Mouse (Mus musculus): ENCODE measurements around the gene March1. TPM values are rescaled to one million over a fixed set of nuclear protein-coding genes. Genes with fewer than 3 reads are reported as not detected.

The March1 gene
- total RNA-seq, 1 experiment from 2014 or later: 1.4 TPM

- no peak for DNase-seq
Observed at GRCm38 (mm10) chr8:65987665-65988064, 370.0 kb downstream of the March1 start.

- DNase-seq: no peak
Observed at GRCm38 (mm10) chr8:66022815-66023214, 405.1 kb downstream of the March1 start.

- no peak for DNase-seq
Observed at GRCm38 (mm10) chr8:66033651-66034050, 416.0 kb downstream of the March1 start.

GRCm38 (mm10) chr8:66034429-66034828 lies 416.7 kb downstream of the March1 start:
- DNase-seq: no peak

DNA sequence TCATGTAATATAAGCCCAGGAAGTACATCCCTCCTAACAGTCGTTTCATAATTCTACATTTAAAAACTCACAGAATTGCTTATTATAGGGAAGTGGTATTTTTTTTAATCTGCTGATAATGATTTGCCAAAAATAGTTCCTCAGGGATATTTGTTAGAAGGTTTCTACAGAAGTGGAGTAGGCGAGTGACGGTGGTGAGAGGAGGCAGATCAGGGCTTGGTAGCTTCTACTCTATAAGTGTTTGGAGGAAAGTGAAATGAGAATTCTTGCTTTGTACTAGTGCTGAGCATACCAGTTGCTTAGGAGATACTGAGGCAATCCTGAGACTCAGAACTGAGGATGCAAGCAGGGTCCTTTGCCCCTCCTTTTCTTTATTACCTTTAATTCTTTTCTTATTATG lies 476.5 kb downstream of the March1 start:
- no peak for DNase-seq

DNA sequence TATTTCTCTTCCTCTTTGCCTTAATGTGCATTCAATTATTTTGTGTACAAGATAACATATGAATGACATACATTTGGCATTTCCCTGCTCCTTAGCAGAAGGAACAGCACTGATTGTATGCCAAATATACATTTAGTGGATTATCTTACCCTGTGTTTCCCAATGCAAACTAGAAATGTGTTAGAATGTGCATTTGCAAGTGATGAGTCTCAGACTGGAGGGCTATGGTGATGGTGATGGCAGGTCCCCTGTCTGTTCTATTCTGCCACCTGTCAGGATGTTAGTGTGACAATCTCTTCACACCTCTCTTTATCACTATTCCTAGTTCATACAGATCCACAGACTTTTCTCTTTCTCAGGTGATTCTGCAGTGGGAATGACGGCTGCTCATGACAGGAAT lies 480.4 kb downstream of the March1 start:
- DNase-seq: no peak

- no peak for DNase-seq
Observed at GRCm38 (mm10) chr8:66119294-66119693, 501.6 kb downstream of the March1 start.

GRCm38 (mm10) chr8:66159648-66160047 lies 541.9 kb downstream of the March1 start:
- DNase-seq: no peak

- no peak for DNase-seq
Observed at GRCm38 (mm10) chr8:66166835-66167234, 549.1 kb downstream of the March1 start.

GRCm38 (mm10) chr8:66167405-66168173 lies 549.9 kb downstream of the March1 start:
- DNase-seq: no peak

DNA sequence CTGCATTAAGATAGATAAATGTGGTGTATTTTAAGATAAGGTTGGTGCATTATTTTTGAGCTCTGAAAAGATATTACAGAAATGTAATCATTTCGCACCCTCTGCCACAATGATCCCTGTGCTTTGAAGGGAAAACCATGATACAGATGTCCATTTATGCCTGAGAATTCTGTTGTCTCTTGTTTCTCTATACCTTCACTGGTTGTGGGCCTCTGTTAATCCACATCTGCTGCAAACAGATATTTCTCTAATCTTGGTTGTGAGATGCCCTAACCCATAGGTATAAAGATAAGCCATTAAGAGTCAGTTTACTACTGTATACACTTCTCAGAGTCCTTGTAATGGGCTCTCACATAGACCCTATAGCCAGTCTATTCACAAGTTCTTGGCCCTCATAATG lies 561.6 kb downstream of the March1 start:
- DNase-seq: no peak

- DNase-seq: no peak
Observed at GRCm38 (mm10) chr8:66181265-66181664, 563.6 kb downstream of the March1 start.

DNA sequence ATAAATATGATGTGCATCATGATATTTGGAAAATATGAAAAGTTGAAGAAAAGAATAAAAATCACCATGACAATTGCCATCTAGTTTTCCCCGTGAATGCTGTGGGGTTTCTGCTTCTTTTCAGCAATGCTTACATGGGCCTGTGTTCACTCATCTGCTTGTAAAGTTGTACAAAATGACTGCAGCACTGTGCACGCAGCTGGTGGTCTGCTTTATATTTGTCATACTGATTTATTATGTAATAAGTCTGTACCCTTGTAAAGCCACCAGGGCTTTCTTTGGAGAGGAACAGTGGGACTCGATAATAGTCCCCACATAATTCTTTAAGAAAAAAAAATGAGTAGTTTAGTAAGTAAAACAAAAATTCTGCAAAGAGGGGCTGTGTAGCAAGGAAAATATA lies 564.6 kb downstream of the March1 start:
- DNase-seq: no peak

DNA sequence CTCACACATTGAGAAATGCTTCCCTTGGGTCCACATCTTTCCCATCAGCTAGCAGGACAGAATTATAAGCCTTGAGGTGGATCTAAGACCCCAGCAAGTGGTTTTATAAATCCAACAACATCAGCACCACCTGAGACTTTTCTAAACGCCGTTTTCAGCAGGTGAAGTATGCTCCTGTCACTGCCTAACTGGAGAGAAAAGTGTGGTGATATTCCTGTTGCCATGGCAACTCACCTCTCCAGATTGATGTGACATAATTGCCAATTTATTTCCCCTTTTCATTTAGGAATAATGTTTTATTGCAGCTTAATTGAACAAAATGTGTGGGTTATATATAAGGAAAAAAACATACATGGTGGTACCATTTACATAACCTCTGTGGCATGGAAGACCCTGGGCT lies 565.8 kb downstream of the March1 start:
- DNase-seq: no peak

GRCm38 (mm10) chr8:66185226-66185625 lies 567.5 kb downstream of the March1 start:
- no peak for DNase-seq

- no peak for DNase-seq
Observed at GRCm38 (mm10) chr8:66194416-66194815, 576.7 kb downstream of the March1 start.

DNA sequence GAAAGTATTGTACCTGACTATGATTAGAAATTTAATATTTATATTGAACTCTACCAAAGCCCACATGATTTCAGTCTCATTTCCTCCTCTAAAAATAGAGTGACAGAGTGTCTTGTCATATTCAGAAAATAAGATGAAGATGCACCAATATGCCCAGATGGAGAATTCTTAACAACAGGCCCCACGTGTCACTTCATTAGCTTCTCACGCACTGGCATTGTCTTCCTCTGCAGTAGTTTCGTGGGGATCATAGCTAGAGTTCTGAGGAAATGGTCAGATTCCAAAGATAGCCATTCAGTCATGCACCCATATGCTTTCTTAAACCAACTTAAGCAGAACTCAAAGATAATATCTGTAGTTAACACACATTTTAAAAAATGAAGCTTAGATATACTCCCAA lies 582.5 kb downstream of the March1 start:
- DNase-seq: no peak

DNA sequence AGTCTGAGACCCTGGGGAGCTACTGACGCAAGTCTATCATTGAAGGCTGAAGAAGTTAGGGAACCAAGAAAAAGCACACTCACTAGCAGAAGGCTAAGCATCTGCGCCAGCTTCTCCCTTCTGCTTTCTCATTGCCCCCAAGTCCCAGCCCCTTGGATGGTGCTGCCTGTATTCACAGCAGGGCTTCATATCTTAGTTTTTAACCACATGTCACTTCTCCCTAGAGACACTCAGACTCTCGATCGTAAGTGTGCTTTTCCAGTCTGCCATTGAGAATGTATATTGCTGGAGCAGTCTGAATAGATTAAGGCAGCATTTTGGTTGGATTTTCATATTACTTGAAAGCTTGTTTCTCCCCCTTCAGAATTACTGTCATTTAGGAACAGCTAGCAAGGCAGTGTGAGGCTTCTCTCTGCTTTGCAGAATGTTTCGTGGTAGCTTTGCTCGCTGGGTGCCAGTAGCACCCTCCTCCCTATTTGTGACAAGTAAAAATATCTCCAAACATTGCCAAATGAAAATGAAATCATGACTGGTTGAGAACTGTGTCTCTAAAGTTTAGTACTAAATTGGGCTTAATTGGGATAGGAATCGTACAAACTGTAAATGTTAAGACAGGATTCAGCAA lies 586.2 kb downstream of the March1 start:
- no peak for DNase-seq

GRCm38 (mm10) chr8:66209553-66209952 lies 591.9 kb downstream of the March1 start:
- DNase-seq: no peak

- DNase-seq: no peak
Observed at GRCm38 (mm10) chr8:66210294-66210693, 592.6 kb downstream of the March1 start.

- DNase-seq: no peak
Observed at GRCm38 (mm10) chr8:66219974-66220373, 602.3 kb downstream of the March1 start.

DNA sequence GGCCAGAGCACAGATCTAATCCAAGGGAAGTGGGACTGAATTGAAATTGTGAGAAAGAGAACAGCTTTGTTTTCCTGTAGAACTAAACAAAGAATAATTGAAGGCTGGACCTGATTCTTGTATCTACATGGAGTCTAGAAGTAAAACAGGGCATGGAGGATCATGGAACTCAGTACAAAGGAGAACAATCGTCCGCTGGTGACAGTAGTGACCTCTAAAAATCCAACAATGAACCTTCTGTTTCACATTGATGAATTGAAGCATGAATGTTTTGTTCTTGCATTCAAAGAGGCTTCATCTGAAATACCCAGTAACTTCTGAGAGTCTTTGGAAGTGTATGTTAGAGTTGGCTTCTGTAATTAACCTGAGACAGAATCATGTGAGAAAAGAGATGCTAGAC lies 612.2 kb downstream of the March1 start:
- DNase-seq: no peak

DNA sequence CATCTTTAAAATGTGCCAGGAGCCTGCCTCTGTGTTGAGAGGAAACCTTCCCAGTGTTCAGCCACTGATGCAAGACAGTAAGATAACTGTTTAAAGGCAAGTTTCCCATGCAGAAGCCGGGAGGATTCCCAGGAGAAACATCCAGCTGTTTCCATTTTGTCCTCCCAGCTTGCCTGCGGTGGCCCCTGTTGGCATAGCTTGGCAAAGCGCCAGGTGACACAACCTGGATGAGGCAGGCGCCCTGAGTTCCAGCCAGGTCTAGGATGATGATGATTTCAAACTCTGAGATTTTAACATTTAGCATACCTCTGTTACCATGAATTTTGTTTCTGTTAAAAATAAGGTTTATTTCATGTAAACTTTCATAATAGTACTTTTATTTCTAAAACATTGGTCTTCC lies 651.8 kb downstream of the March1 start:
- no peak for DNase-seq

- no peak for DNase-seq
Observed at GRCm38 (mm10) chr8:66270116-66270515, 652.4 kb downstream of the March1 start.

Data from adrenal gland, postnatal 14 days (tissue).